Mouse (Mus musculus) limb, embryonic 14.5 days (tissue): ENCODE measurements around the gene Pias4. TPM values are rescaled to one million over a fixed set of nuclear protein-coding genes. Genes with fewer than 3 reads are reported as not detected.
A peak's percentile ranks its signal among the peaks of the same experiment; 100 is the strongest.
"Not testable (repeated sequence)": the region's sequence is repeated elsewhere in the genome, so short reads cannot be mapped to it uniquely, and the experiment has no call there.

Experiments
- ATAC-seq: fragments of 200-750 bp; cut with Nextera tagmentation; 2 replicates; pipeline ENCODE4 v1.8.0; 2017; ENCODE audit warnings: low read depth, moderate number of reproducible peaks, moderate TSS enrichment; ENCODE audit not compliant: low FRiP score
- DNase-seq: peaks from one replicate; pipeline ENCODE4 v3.0.0-alpha.2; 2015; ENCODE audit warnings: low spot score
- H3K27ac ChIP-seq: fragments of 300-500 bp; sonication (generic); replicated peaks from 2 replicates; pipeline ENCODE4 v1.5.1; 2014; ENCODE audit warnings: low read depth, mild to moderate bottlenecking, low read length, moderate library complexity, mixed read lengths
- H3K27me3 ChIP-seq: fragments of 300-500 bp; sonication (generic); 2 replicates; pipeline ENCODE4 v1.6.1; 2014; ENCODE audit warnings: low read length, mixed read lengths; ENCODE audit not compliant: control insufficient read depth, insufficient read depth
- H3K36me3 ChIP-seq: fragments of 300-500 bp; sonication (generic); 2 replicates; pipeline ENCODE4 v1.6.1; 2014; ENCODE audit warnings: mild to moderate bottlenecking, low read length, moderate library complexity, mixed read lengths; ENCODE audit not compliant: control insufficient read depth, insufficient read depth
- H3K4me1 ChIP-seq: fragments of 300-500 bp; sonication (generic); 2 replicates; pipeline ENCODE4 v1.6.1; 2014; ENCODE audit warnings: antibody characterized with exemption, low read length, mixed read lengths; ENCODE audit not compliant: control insufficient read depth, insufficient read depth
- H3K4me2 ChIP-seq: fragments of 300-500 bp; sonication (generic); replicated peaks from 2 replicates; pipeline ENCODE4 v1.6.1; 2014; ENCODE audit warnings: low read depth, mild to moderate bottlenecking, low read length, moderate library complexity; ENCODE audit not compliant: severe bottlenecking
- H3K4me3 ChIP-seq: fragments of 300-500 bp; sonication (generic); replicated peaks from 2 replicates; pipeline ENCODE4 v1.5.1; 2014; ENCODE audit warnings: low read length
- H3K9ac ChIP-seq: fragments of 300-500 bp; sonication (generic); 2 replicates; pipeline ENCODE4 v1.6.1; 2014; ENCODE audit warnings: mild to moderate bottlenecking, low read depth, low read length, moderate library complexity; ENCODE audit not compliant: severe bottlenecking
- H3K9me3 ChIP-seq: fragments of 300-500 bp; sonication (generic); 2 replicates; pipeline ENCODE4 v1.6.1; 2016; ENCODE audit warnings: low read length; ENCODE audit not compliant: control insufficient read depth
- POLR2A ChIP-seq: fragments of 200-500 bp; IDR thresholded peaks from 2 replicates; pipeline ENCODE4 v1.8.0; 2012; ENCODE audit warnings: inconsistent platforms, mild to moderate bottlenecking, moderate library complexity, borderline replicate concordance; ENCODE audit not compliant: insufficient read depth, insufficient read length; ENCODE audit errors: extremely low read depth
- WGBS: fragments of 180-500 bp; shearing (Covaris S2); extraction: QIAGEN DNeasy Blood & Tissue Kit; methylation state at CpG from one replicate; pipeline ENCODE4 v1.1.7; 2014; 5-methylcytosine and 5-hydroxymethylcytosine counted together
- polyA plus RNA-seq, 2 experiments: library from polyadenylated mRNA; depleted of rRNA in 1 of 2; stranded (reverse) in 1 of 2; unstranded in 1 of 2; fragments of >200 nt; fragmentation: Nextera tagmentation in 1 of 2; extraction: Ambion mirVana in 1 of 2; gene quantifications; 2 replicates each; pipeline versions ENCODE4 v1.2.1 to v1.2.3; 2012 to 2014

Pias4 gene
- polyA plus RNA-seq, 2 experiments, result 35.1 to 40.4 TPM

DNA sequence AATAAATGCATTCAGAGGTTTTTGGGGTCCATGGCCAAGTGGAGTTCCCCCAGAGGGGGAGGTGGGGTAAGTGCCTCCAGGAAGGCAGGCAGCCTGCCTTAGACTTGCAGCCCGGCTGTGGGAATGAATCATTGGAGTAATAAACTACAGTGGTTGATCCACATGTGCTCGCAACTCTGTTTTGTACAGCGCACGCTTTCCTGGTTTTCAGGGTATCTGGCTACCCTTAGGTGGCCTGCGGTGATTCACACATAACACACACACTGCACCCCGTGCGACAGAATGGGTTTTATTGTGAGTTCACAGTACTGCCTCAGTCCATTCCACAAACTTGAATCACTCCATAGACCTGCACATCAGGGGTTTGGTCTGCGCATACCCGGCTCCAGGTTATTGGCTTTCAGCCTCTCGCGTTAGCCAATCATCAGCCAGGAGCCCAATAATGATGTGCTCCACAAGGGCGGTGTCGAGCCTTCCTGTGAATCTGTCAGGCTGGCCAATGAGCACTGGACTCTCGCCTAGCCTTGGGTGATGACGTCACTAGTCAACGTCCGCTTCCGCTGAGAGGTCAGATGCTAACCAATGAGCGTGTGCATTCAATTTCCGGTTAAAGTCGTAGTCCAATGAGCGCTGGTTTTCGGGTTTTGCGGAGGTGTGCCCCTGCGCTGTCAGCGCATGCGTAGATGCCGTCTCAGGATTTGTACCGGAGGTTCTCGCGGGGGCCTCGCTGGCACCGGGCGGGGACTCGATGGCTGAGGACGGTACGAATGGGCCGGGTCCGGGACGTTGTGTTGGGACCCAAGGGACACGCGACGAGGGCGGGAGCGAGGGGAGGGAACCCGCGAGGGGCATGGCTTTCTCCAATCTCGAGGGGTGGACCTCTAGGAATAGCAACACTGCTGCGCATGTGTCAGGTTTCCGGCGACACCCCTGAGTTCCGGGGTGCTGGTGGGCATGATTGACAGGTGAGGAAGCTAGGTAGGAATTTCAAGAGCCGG lies 14.9 kb upstream of the Pias4 start, which contains the start of gene Dapk3:
Gene Dapk3, plus strand, starts transcription at position 670 of the 998 bp plus-strand sequence.
- Histone ChIP-seq H3K4me2 (peak within 1 kb of the TSS; percentile 65), H3K36me3 (peaks cover 83% of the 10 kb centered on the region), H3K27me3 (no peaks in the 10 kb centered on the region), H3K4me1 (peaks cover 11% of the 10 kb centered on the region), H3K4me3 (peak within 1 kb of the TSS; percentile 75), H3K27ac (peak within 1 kb of the TSS; percentile 65; the same call in 1 of the 2 replicates), H3K9me3 (no peaks in the 10 kb centered on the region), H3K9ac (peak within 1 kb of the TSS; percentile 70)
- TF ChIP-seq POLR2A, result 0 out of 2 replicates have a peak, but pooled peaks have one; percentile 9
- DNase-seq (peak; percentile 99), ATAC-seq (peak; percentile 94)
- 3% methylated on average over 53 of the region's 53 CpGs for WGBS

DNA sequence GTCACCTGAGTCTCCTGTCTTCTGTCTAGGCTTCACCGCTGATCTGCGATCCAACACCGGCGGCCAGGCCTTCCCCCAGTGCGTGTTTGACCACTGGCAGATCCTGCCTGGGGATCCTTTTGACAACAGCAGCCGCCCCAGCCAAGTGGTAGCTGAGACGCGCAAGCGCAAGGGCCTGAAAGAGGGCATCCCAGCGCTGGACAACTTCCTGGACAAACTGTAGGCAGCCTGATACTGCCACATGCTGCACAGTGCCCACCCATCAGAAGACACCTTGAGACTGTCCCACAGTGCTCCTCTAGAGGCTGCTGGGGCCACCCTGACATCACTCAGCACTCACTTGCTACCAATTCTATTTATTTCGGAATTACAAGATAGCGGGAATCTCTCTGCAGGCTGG lies 14.1 kb upstream of the Pias4 start:
- H3K4me1 ChIP-seq, result peaks cover 14% of the 10 kb centered on the region
- not testable (repeated sequence) for H3K4me2 ChIP-seq, H3K9me3 ChIP-seq, H3K27ac ChIP-seq, DNase-seq, ATAC-seq, H3K27me3 ChIP-seq, H3K4me3 ChIP-seq, H3K9ac ChIP-seq
- peaks cover 82% of the 10 kb centered on the region for H3K36me3 ChIP-seq
- WGBS, result 80% methylated on average over 6 of the region's 12 CpGs

DNA sequence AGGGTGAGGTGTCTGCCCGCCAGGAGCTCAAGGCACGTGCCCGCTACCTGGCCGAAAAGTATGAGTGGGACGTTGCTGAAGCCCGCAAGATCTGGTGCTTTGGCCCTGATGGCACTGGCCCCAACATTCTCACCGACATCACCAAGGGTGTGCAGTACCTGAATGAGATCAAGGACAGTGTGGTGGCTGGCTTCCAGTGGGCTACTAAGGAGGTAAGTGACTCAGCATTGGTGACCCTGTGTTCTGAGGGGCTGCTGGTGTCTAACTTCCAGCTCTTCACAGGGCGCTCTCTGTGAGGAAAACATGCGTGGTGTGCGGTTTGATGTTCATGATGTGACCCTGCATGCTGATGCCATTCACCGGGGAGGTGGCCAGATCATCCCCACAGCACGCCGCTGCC lies 13.2 kb upstream of the Pias4 start:
- H3K4me1 ChIP-seq, result peaks cover 16% of the 10 kb centered on the region
- H3K27ac ChIP-seq, result no peak overlapping the region
- no peak overlapping the region for H3K4me3 ChIP-seq

DNA sequence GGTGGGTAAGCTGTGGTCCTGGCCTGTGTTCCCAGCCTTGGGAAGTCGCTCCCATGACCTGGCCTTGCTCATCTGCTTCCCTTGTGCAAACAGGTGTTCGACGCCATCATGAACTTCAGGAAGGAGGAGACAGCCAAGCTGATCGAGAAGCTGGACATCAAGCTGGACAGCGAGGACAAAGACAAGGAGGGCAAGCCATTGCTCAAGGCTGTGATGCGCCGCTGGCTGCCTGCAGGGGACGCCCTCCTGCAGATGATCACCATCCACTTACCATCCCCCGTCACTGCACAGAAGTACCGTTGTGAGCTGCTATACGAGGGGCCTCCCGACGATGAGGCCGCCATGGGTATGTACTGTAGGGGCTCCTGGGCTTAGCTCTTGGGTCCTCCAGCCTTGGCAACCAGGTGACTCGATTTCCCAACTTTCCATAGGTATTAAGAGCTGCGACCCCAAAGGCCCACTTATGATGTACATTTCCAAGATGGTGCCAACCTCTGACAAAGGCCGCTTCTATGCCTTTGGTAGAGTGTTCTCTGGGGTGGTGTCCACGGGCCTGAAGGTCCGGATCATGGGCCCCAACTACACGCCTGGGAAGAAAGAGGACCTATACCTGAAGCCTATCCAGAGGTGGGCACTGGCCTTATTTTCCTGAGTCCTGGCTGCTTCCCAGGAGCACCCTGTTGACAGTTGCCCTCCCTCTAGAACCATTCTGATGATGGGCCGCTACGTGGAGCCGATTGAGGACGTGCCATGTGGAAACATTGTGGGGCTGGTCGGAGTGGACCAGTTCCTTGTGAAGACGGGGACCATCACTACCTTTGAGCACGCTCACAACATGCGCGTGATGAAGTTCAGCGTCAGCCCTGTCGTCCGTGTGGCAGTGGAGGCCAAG lies 12.0 kb upstream of the Pias4 start:
- TF ChIP-seq POLR2A, result no peak
- Histone ChIP-seq H3K4me1 (peaks cover 23% of the 10 kb centered on the region), H3K36me3 (peaks cover 64% of the 10 kb centered on the region), H3K4me2 (no peak overlapping the region), H3K9me3 (no peaks in the 10 kb centered on the region), H3K9ac (0 out of 2 replicates have a peak overlapping the region, but pooled peaks have one; percentile 5), H3K27ac (no peak overlapping the region), H3K4me3 (no peak overlapping the region), H3K27me3 (no peaks in the 10 kb centered on the region)
- DNase-seq (no peak), ATAC-seq (no peak)
- WGBS, result 89% methylated on average over 32 of the region's 32 CpGs

More for the DNA sequence above, 13.2 kb upstream of the Pias4 start:
- no peak overlapping the region for H3K4me2 ChIP-seq
- no peak for DNase-seq
- H3K27me3 ChIP-seq, result no peaks in the 10 kb centered on the region
- WGBS, result 93% methylated on average over 13 of the region's 13 CpGs
- no peak overlapping the region for H3K9ac ChIP-seq
- ATAC-seq, result no peak
- H3K36me3 ChIP-seq, result peaks cover 76% of the 10 kb centered on the region
- H3K9me3 ChIP-seq, result no peaks in the 10 kb centered on the region
- no peak for TF ChIP-seq POLR2A

DNA sequence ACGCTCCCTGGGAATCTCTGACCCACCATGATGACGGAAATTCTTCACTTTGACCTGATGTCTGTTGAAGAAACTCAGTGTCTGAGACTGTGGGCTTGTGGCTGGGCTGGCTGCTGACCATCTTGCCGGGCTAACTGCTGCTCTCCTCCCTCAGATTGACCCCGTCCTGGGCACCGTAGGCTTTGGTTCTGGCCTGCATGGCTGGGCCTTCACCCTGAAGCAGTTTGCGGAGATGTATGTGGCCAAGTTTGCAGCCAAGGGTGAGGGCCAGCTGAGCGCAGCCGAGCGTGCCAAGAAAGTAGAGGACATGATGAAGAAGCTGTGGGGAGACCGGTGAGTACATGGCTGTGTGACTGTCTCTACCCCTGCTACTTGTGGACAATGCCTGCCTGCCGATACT lies 11.2 kb upstream of the Pias4 start:
- no peak overlapping the region for H3K27ac ChIP-seq
- no peaks in the 10 kb centered on the region for H3K27me3 ChIP-seq
- 89% methylated on average over 11 of the region's 11 CpGs for WGBS
- no peak overlapping the region for H3K4me2 ChIP-seq
- H3K4me3 ChIP-seq, result no peak overlapping the region
- DNase-seq (no peak), ATAC-seq (no peak)
- H3K4me1 ChIP-seq, result peaks cover 30% of the 10 kb centered on the region
- no peak for TF ChIP-seq POLR2A
- H3K9me3 ChIP-seq, result no peaks in the 10 kb centered on the region
- H3K36me3 ChIP-seq, result peaks cover 56% of the 10 kb centered on the region
- 0 out of 2 replicates have a peak overlapping the region, but pooled peaks have one; percentile 5 for H3K9ac ChIP-seq
